Mouse (Mus musculus): ENCODE measurements around the gene Wdr62.
"Not testable (repeated sequence)": the region's sequence is repeated elsewhere in the genome, so short reads cannot be mapped to it uniquely, and the experiment has no call there.

The Wdr62 gene

DNA sequence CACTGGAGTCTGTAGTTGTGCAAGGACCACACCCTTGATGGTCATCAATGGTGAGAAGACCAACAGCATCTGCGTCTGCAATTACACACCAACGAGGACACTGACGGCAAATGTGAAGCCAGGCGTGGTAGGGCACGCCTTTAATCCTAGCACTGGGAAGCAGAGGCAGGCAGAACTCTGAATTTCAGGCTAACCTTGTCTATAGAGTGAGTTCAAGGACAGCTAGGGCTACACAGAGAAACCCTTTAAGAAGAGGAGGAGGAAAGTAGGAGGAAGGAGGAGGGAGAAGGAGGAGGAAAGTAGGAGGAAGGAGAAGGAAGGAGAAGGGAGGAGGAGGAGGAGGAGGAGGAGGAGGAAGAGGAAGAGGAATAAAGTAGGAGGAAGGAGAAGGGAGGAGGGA lies 14.7 kb downstream of the Wdr62 start:
- DNase-seq (ENCODE audit: low spot score): no peak

DNA sequence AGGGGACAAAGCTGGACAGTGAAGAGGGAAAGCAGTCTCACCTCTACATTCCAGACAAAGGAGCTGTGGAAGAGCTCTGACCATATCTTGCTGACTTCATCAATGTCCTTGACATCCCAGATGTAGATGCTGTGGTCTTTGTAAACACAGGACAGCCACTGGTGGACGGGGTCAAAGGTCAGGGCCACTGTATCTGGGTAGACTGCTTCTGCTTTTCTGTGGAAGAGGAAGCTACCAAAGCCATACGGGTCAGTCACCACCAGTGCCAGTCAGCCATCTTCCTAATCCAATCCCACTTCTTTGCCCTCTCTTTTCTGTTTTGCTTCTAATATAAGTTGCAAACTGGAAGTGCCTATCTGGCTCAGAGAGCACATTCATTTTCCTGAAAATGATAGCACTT lies 15.2 kb downstream of the Wdr62 start:
- no peak for DNase-seq (ENCODE audit: low spot score)

DNA sequence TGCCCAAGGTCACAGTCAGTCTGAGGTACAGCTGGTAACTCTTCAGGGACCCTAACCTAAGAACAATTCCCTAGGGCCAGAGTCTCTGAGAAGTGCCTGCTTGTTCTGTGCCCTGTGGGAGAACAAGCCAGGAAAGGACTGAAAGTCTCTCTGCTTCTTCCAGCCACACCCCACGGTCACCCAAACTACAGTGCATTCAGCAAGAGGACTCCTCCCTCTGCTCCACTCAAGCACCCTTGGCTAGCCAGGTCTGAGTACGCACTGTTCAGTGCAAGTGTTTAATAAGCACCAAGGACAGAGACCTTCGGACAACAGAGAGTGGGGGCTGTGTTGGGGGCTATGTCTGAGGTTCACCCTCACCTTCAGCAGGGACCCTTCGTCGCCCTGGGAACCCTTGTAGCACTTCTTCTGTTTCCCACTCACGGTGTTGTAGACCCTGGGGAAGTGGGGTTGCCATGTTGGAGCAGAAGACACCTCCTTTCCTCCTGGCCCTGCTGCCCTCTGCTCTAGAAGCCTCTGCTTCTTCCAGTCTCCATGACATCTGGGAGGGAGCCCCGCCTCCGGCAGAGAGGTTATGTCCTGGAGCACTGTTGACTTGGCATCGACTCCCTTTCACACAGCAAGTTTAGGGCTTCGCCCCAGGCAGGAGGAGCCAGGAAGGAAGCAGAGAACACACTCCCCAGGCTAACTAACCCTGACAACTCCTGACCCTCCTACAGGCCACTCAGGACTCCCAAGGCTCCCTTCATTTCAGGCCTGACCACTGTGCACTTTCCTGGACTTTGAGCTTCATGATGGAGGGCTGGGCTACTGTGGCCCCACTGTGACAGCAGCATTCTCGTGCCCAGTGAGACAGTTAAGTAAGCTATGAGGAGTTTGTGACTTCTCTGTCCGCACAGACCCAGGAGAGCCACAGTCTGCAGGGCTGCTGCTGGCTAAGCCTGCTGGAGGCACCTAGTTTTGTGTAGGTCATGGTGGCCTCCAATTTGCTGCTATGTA lies 28.0 kb downstream of the Wdr62 start:
- DNase-seq (ENCODE audit: low spot score): peak; percentile 35

DNA sequence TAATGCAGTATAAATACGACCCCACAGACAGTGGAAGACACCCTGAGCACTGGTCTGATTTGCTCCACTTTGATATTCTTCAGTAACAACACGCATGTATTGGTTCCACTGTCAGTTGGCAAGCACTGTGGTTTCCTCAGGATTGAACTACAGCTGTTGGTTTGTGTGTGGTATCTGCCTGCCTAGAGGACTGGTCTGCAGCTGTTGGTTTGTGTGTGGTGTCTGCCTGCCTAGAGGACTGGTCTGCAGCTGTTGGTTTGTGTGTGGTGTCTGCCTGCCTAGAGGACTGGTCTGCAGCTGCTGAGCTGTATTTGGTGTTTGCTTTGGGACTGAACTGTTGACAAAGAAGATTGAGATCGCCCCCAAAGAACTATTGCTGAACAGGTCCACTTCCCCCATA lies 42.8 kb downstream of the Wdr62 start:
- DNase-seq (ENCODE audit: low spot score): not testable (repeated sequence)

DNA sequence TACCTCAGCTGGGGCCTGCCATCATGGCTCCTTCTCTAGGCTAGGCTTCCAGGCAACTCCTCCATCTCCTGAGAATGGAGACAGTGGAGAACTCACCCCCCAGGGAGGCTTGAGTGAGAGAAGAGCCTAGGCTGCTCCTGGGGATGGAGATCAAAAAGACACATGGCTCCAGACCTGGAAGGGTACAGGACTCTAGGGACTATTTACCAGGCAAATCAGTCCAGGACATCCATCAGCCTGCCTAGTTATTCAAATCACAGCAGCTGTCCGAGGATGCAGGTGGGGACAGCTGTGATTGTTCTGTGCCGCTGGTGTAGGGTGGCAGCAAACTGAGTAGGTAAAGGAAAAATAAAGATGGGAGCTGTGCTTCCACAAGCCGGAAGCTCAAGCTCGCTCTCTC lies 44.6 kb downstream of the Wdr62 start, which contains the start of gene Ovol3:
Ovol3 (minus strand) TSS at position 101 of the 400 bp plus-strand sequence.
- no peak for DNase-seq (ENCODE audit: low spot score)

DNA sequence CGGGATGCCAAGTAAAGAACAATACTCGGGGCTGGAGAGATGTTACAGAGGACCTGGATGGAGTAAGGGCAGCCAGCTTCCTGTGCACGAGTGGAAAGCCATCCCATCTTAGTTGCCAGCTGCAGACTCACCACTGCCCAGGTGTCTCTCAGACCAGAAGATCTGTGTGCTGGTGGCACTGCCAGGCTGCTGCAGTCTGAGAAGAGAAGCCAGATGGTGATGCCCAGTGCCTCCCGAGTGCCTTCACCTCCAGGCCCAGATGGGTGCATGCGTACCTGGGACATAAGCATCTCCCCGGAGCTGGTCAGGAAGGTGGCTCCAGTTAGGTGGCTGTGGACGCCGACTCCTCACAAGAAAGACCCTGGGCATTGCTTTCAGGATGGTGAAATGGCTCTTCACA lies 45.1 kb downstream of the Wdr62 start:
- no peak for DNase-seq (ENCODE audit: low spot score)

DNA sequence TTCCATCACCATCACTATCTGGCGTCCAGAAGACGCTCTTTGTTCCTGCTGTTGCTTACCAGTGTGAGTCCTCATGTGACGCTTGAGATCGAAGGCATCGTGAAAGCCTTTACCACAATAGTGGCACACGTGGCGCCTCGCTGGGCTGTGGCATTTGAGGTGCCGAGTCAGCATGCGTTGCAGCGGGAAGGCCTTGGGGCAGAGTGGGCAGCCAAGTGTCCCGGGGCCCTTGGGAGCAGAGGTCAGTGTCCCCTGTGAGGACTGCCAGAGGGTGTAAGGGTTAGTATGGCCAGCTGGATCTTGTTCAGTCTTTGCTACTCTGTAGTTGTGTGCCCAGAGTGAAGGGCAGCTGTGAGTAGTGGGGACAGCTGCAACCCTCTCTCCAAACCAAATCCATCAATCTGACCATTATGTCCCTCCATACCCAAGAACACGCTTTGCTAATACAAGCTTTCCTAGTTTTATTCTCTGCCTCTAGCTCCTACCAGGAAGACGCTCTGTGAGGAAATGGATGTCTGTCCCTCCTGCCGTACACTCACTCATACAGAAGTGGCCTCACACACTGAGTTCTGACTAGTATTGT lies 45.9 kb downstream of the Wdr62 start:
- no peak for DNase-seq (ENCODE audit: low spot score)

DNA sequence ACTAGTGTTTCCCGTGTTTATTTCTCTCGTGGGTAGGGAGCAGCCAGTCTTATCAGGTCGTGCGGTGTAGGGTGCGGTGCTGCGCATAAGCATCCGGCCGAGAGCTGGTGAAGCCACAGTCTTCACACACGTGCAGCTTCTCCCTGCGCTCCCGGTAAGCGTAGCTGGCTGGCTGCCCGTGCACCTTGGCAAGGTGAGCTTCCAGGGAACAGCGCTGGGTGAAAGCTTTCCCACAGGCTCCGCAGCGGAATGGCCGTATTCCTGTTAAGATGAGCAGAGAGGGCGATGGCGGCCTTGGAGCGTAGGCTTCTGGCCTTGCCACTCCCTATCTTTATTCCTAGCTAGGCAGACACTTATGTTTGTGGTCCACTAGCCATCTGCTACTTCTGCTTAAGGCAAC lies 46.8 kb downstream of the Wdr62 start:
- DNase-seq (ENCODE audit: low spot score): no peak

DNA sequence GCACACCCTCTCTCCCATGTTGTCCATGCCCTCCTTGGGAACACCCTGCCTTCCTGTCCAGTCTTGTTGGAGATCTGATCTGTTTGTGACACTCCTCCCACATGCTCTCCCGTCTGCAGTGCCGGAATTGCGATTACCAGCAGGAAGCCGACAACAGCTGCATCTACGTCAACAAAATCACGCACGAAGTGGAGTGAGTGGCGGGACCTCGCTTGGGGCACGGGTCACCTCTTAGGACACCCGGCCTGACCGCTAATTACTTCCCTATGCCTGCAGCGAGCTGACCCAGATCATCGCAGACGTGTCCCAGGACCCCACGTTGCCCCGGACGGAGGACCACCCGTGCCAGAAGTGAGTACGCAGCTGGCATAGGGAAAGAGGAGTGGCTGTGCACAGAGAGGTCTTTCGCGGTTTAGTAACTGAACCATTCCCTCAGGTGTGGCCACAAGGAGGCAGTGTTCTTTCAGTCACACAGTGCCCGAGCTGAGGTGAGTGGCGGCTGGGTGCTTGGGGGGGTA lies 47.5 kb downstream of the Wdr62 start:
- peak; percentile 55 for DNase-seq (ENCODE audit: low spot score)

DNA sequence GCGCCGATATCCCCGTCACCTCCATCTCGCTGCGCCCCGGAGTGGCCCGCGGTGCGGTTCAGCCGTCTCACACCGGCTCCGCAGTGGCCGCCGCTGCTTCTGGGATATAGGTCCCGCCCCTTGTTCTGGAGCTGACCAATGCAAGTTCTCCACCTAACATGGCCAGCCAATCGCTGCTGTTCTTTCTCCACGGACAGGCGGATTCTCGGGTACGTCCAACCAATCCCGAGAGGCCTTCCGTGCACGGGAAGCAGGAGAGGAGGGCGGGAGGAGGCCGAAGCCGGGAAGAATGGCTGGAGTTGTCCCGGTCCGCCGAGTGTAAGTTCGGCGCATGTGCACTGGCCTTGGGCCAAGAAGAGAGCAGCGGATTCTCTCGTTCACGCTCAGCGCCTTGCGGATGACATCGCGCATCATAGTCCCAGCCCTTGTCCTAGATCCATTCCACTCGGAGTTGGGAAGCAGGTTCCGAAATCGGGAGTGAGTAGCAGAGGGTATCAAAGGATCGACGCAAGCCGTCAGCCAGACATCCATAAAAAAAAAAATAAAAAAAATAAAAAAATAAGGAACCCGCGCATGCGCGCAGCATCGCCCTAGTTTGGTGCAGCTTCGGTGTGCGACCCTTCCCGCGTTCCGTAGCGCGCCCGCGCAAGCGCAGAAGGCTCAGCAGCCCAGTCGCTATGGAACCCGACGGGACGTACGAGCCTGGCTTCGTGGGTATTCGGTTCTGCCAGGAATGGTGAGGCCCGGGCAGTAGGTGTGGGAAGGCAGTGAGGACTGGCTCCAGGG lies 48.4 kb downstream of the Wdr62 start, which contains the start of the genes Polr2i and Tbcb:
Polr2i (plus strand) TSS at position 280 of the 786 bp plus-strand sequence.
Tbcb (minus strand) TSS at position 604 of the 786 bp plus-strand sequence.
- peak; percentile 94 for DNase-seq (ENCODE audit: low spot score)

DNA sequence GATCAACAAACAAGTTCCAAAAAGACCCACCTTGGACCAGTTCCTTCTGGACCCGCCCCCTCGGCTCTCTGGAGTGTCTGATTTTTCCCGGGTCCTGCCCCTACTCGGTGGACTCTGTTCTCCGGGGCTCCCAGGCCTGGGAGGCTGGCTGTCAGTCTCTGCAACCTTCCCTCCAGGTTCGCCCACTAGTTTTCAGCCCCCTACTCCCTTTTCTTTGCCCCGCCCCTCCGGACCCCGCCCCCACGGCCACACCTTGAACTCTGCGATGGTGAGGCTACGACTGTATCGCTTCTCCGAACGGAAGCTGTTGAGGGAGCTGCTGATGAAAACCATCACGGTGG lies 48.9 kb downstream of the Wdr62 start:
- no peak for DNase-seq (ENCODE audit: low spot score)

DNA sequence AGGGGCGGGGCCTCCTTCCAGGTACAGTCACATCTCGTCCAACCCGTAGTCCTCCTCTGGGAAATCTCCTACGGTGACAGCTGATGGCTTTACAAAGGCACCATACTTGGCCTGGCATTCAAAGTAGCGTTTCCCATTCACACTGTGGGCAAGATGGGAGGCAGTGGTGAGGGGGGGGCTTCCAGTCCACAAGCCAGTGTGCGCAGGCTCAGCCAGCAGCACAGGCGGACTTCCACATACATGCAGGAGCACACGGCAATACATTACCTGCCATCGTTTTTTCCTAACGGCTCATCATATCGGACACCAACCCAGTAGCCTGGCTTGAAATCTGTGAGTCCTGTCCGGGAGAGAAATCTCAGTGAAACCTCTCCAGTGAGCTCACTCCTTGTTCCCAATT lies 56.0 kb downstream of the Wdr62 start:
- no peak for DNase-seq (ENCODE audit: low spot score)

DNA sequence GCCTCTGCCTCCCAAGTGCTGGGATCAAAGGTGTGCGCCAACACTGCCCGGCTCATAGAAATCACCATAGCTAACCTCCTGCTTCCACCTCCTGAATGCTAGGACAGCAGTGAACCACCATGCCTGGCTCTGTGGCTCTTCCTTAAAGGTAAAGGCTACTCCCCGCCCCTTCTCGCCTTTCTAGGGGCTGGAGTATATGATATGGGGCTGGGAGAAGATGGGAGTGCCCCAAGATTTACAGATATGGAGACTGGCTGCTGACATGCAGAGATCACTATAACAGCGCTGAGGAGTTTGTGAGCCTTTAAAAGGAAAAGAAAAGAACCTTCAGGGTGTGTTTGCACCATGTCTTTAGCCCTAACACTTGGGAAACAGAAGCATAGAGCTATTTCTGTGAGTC lies 58.0 kb downstream of the Wdr62 start:
- no peak for DNase-seq (ENCODE audit: low spot score)

DNA sequence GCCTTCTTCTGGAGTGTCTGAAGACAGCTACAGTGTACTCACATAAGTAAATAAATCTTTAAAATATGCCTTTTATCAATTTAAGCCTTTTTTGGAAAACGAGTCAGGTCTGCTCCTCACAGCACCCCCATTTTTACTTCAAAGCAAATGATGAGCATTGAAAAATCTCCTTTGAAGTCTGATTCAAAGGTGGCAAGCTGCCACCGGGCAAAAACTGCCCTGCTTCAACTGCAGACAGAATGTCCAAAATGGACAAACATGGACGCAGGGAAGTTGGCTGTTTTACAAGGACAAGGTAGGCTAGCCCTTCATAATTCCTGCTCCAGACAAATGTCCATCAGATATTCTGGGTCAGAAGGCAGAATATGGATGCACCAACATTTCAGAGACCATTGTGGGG lies 58.8 kb downstream of the Wdr62 start:
- DNase-seq (ENCODE audit: low spot score): no peak

DNA sequence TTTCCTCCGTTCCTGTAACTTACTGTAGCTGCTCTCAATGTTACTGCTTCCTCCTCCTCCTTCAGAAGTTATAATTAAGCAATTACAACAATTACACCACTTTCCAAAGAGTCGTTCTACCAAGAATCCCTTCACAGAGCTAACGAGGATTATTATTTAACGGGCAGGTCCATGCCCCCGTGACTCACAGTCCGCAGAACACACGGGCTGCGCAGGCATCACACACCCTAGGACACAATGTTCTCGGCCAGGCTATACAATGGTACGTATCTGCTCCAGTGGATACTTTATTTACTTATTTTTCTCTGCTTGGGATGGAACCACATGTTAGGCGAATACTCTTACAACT lies 60.2 kb downstream of the Wdr62 start:
- no peak for DNase-seq (ENCODE audit: low spot score)

DNA sequence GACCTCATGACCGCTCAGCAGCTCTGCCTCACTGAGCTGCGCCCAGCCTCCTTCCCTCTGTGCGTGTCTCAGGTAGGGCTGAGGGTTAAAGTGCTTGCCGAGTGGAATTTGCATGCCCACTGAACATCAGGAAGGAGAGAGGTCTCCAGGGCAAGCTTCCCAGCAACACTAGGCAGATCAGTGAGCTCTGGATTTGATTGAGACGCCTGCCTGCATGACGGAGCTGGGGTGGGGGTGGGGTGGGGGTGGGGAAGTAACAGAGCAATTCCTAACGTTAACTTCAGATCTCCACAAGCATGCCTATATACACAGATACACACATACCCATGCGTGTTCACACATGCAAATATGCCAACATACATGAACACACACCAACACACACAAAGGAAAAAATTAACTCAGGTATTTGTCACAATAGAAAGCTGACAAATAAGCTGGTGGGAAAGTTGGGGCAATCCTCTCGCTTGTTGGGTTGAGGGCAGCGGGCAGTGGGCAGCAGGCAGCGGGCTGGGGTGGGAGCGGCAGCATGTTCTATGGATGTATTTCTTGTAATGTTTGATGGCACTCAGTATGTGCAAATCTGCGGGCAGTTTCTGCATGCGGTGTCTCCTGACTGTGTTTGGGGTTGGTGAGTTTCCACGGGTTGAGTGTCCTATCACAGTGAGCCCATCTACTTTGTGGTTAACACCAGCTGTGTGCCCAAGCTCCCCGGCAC lies 60.8 kb downstream of the Wdr62 start:
- peak; percentile 46 for DNase-seq (ENCODE audit: low spot score)

DNA sequence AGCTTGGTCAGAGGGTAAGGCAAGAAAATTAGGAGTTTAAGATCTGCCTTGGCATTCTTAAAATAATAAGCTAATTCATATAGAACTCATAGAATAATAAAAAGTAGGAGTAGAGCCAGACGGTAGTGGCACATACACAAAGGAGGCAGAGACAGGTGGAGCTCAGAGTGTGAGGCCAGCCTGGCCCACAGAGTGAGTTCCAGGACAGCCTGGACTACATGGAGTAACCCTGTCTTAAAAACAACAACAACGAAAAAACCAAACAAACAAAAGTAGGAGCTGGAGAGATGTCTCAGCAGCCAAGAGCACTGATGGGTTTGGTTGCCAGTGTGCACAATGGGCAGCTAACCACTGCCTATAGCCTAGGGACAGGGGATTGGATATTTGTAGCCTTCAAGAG lies 62.9 kb downstream of the Wdr62 start:
- no peak for DNase-seq (ENCODE audit: low spot score)

DNA sequence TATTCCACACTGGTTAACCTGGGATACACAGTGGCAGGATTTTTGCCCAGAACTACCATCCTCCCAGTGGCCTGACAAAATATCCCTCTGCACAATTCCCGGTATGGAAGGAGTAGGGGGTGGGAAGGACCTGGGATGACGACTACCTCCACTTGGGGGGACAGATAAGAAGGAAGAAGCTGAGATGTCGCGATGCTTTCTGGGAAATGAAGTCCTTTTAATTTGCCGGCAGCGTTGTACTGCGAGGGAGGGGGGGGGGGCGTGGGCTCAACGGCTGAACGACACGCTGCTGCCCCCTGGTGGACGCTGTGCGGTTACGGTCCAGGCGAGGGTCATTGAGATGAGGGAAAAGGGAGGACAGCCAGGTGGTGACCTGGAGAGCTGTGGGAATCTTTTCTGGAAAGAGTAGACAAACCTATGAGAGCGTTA lies 63.5 kb downstream of the Wdr62 start:
- peak; percentile 58 for DNase-seq (ENCODE audit: low spot score)

DNA sequence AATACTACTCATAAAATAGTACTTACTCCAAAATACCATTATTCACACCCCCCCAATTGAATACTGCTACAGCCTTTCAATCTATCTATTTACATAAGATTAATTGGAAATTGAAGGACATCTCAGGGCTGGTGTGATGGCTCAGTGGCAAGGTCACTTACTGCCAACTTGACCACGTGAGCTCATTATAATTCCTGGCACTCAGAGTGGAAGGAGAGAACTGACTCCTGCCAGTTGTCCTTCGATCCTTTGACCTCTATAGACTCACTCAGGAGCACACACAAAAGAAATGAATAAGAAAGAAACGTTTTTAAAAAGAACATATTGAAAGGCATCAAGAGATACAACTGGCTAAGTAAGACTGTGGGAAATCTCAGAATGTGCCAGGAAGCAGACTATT lies 64.3 kb downstream of the Wdr62 start:
- DNase-seq (ENCODE audit: low spot score): no peak

DNA sequence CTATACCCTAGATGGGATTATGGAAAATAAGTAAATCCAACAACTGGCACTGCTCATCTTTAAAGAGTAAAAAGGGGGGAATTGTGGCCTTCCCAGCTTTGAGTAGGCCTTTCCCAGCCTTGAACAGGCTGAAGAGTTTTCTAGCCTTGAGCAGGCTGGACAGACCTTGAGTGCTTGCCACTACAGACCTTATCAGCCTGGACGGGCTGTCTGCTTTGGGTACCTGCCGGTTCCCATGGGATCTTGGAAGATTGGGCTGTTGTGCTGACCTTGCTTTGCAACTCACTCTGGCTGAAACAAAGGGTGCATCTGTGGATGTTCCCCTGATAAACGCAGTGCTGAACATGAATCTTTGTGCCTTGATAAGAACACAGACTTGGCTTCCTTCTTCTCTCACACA lies 66.3 kb downstream of the Wdr62 start:
- no peak for DNase-seq (ENCODE audit: low spot score)

DNA sequence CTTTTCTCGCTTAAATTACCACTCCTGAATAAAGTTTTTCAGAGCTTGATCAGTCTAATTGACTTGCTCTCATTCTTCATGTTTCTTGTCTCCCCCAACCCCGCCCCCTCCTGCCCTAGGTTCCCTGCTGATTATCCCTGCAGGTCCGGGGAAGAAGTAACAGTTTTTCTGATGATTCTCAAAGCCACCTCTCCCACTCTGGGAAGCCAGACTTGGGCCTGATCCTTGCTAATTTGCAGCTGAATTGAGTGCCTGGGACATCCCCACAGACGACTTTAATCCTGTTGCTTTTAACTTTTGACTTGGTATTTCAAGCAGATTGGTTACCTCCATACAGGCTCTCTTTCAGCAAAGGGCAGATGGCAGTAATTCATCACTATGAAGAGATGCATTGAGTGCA lies 69.2 kb downstream of the Wdr62 start:
- DNase-seq (ENCODE audit: low spot score): no peak

DNA sequence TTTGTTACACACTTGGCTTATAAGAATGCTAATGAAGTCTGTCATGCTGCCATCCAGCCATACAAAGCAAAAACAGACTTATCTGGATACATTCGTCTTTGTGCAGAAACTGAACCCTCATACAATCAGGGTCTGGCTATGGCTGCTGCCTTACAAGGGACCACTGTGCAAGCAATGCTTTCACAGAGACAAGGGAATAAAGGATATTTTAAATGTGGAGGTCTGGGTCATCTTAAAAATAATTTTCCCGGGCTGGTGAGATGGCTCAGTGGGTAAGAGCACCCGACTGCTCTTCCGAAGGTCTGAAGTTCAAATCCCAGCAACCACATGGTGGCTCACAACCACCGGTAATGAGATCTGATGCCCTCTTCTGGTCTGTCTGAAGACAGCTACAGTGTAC lies 73.9 kb downstream of the Wdr62 start:
- not testable (repeated sequence) for DNase-seq (ENCODE audit: low spot score)
